Mouse (Mus musculus) embryo, embryonic 11 days (tissue): ENCODE results near the gene Vamp4.
"Not testable (repeated sequence)": the region's sequence is repeated elsewhere in the genome, so short reads cannot be mapped to it uniquely, and the experiment has no call there.

ENCODE experiments used
- DNase-seq: peaks from one replicate; pipeline ENCODE4 v3.0.0-alpha.2; 2015

Gene Vamp4

DNA sequence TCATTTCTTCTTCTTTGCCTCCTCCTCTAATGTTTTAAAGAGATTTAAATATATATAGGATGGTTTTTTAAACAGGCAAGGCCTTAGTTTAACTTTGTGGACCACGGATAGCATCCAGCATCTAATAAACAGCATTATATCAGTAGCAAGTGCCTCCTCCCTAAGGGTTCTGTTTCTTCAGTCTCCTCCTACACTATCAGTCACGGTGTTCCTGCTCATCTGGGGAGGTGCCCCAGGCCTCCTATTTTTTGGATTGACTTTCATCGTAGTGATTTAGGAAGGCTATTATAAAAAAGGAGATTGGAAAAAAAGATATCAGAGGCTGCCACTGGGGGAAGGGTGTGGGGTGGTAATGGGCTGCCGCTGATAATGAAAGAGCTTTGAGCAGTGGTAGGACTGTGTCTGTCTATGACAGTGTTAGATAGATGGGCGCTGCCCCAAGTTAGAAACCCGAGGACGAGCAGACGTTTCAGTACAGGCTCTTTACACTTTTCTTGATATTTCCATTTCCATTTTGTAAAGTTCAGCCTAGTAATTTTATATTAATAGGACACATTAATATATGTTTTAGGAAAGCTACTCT, 20.2 kb downstream of the Vamp4 start:
- DNase-seq = no peak

- no peak for DNase-seq
These were observed 27.2 kb downstream of the Vamp4 start for GRCm38 (mm10) chr1:162597379-162598102.

DNA sequence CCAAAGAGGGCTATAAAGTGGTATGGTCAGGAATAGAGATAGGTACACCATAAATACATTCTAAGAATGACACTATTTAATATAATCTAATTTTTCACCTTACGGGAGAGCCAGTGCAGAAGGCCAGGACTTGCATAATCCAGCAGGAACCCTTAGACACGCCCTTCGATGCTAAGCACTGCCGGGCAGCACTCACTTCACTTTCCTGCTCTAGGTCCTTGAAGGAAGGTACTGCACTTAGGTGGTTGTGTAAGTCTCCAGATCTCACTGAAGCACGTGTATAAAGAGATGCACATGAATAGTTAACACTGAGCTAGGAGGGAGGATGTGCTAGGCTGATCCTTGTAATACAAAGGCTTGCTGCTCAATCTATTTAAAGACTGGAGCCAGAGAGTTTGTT, 29.3 kb downstream of the Vamp4 start:
- DNase-seq = no peak

DNA sequence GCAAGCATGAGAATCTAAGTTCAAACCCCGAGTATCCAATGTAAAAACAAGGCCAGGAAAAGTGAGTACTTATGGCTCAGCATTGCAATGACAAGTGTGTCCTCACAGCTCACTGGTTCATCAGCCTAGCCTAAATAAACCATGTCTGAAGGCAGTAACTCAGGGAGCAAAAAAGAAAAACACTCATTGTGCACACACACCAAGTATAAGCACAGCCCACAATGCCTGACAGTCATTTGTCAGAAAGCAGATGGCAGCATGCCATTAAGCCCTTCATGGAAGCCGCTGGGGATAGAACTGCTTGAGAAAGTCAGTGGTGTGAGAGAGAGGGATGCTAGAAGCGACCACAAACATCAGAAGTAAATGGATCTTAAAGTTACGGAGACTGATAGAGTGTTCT, 31.0 kb downstream of the Vamp4 start:
- peak; percentile 43 for DNase-seq

DNA sequence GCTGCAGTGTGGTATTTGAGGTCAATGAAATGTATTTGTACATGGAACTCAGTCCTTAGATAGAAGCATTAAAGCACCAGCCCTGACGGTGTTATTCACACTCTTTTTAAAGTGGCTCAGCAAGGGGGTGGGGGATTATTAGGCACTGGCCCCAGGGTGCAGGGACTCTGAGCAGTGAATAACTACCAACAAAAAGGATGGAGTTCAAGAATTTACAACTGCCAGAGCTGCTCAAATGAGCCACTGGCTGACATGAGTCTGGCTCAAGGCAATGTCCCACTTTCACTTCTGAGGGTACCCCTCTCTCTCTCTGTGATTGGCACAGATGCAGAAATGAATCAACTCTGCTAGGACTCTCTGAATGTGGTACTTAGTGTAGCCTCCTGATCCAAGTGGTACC, 37.8 kb downstream of the Vamp4 start:
- no peak for DNase-seq

DNA sequence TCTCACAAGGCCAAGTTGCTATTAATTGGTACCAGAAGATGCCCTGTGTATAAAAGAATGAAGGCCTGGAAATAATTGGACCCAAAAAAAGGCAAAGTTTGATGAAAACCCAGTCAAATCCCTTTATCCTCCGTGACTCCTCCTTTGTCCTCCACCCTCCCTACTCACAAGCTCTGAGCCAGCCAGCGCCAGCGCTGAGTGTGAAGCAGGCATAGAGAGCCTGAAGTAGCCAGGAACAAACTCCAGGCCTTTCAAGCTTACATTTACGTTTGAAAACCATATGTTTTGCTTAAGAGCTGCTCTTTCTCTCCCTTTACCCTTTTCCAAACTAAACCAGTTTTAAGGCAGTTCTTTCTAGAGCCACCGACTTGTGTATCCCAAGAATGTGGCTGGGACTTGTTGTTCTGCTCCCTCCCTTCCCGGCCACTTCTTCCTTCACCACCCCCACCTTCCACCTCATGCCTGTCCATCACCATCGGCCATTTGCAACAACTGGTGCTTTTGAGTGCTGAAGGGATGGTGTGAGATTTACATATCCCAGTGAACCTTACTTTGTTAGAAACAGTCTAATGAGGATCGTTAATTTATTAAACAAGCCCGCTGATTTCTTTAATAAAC, 39.4 kb downstream of the Vamp4 start:
- peak; percentile 33 for DNase-seq

- no peak for DNase-seq
These were observed 40.9 kb downstream of the Vamp4 start for GRCm38 (mm10) chr1:162611191-162611590.

- DNase-seq = peak; percentile 15
These were observed 45.2 kb downstream of the Vamp4 start for GRCm38 (mm10) chr1:162615511-162615910.

DNA sequence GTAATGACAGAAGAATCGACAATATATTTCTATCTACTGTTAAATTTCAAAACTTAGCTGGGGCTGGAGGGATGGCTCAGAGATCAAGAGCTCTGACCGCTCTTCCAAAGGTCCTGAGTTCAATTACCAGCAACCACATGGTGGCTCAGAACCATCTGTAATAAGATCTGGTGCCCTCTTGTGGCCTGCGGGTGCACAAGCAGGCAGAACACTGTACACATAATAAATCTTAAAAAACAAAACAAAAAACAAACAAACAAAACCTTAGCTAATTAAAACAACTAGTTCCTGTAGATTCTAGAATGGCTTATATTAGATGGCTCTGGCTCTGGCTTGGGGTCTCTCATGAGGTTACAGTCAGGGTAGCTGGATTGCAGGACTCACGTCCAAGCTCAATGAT, 50.2 kb downstream of the Vamp4 start:
- DNase-seq = no peak

- no peak for DNase-seq
These were observed 53.6 kb downstream of the Vamp4 start for GRCm38 (mm10) chr1:162623895-162624294.

- no peak for DNase-seq
These were observed 54.9 kb downstream of the Vamp4 start for GRCm38 (mm10) chr1:162625229-162625628.

- not testable (repeated sequence) for DNase-seq
These were observed 57.5 kb downstream of the Vamp4 start for GRCm38 (mm10) chr1:162627821-162628220.

DNA sequence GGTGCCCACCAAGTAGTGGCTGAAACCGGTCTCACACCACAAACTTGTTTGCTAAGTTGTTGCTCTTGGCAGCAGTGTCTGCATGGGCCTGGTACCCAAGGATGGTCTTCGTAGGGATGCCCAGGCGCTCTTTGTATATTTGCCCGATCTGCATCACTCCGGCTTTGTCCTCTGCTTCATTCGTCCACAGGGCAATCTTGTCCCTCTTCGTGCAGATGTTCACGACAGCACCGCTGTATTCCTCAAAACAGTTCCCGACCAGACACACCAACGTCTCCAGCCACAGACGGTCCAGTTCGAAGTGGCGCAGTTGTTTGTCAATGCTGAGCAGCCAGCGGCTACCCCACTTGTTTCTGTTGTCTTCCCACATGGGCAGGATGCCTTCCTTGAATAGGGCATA, 58.0 kb downstream of the Vamp4 start:
- DNase-seq = not testable (repeated sequence)

GRCm38 (mm10) chr1:162635291-162635931, 65.1 kb downstream of the Vamp4 start:
- not testable (repeated sequence) for DNase-seq

DNA sequence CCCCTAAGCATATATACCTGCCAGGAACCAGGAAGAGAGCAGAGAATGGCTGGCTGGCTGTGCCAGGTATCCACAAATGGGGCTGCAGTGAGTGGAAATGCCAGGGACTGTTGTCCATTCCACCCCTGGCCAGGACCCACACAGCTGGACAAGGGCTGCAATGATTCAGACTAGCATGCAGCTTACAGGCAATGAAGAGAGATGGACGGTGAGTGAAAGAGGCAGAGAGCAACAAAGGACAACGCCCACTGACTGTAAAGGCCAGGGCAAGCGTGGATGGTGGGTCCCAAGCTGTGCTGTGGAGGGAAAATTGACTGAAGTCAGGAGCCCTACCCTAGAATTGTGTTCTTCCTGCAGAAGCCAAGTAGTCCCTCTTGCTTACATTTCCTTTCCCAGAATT, 66.2 kb downstream of the Vamp4 start:
- DNase-seq = no peak

DNA sequence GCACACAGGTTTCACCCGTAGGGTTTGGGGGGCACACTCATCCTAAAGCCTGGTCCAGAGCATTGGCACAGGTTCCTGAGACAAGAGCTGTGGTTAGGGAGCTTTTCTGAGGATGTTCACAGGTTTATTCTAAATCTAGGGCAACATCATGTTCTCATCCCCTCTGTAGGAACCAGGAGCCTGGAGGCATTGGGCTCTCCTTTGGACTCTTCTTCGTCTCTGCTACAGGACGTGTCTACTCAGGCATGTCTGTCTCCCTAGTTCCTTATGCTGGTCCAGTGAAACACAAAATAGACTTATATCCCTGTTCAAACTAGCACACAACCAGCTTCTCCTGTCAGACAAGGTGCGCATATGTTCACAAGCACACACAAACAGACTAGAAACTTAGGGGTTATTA, 68.2 kb downstream of the Vamp4 start:
- no peak for DNase-seq

GRCm38 (mm10) chr1:162639051-162639750, 68.9 kb downstream of the Vamp4 start, which contains the start of gene Myoc:
Myoc (plus strand) TSS chr1:162639155.
- DNase-seq = no peak

GRCm38 (mm10) chr1:162639861-162640260, 69.5 kb downstream of the Vamp4 start:
- no peak for DNase-seq

GRCm38 (mm10) chr1:162642591-162642990, 72.3 kb downstream of the Vamp4 start:
- DNase-seq = no peak

- DNase-seq = no peak
These were observed 73.4 kb downstream of the Vamp4 start for GRCm38 (mm10) chr1:162643752-162644151.

DNA sequence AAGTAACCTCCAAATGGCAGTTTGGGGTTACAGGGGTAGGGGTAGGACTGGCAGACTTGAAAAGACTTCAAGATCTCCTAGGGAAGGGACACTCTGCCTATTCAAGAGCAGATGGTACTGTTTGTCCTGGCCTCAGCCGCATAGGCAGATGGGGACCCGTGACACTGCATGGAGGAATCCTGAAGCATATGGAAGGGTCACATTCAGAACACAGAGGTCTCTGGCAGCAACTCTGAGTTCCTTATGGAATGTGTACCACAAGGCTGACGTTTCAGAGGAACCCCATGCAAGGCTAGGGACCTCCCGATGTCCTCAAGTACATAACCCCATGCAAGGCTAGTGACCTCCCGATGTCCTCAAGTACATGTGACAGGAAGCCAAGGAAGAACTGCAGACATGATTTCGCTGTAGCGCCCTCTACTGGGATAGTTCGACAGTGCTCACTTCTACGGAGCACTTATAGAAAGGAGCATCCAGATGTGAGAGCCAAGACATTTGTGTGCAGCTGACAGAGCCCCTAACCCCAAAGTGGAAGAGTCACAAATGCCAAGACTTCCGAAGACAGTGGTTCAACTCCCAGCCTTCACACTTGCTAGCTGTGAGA, 75.9 kb downstream of the Vamp4 start:
- peak; percentile 11 for DNase-seq

DNA sequence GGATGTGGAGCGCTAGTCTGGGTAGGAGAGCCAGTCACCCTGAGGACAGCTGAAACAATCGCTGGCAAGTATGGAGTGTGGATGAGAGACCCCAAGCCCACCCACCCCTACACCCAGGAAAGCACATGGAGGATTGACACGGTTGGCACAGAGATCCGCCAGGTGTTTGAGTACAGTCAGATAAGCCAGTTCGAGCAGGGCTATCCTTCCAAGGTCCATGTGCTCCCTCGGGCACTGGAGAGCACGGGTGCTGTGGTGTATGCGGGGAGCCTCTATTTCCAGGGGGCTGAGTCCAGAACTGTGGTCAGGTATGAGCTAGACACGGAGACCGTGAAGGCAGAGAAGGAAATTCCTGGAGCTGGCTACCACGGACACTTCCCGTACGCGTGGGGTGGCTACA, 78.1 kb downstream of the Vamp4 start:
- DNase-seq = no peak
